Mouse (Mus musculus) testis, adult 2 months (tissue): ENCODE measurements around the gene Spout1.

ENCODE experiments used
- CTCF ChIP-seq: fragments of 200-500 bp; IDR thresholded peaks from 2 replicates; pipeline ENCODE4 v1.5.1; 2012; ENCODE audit warnings: low read depth, mild to moderate bottlenecking, inconsistent platforms, low read length, moderate library complexity; ENCODE audit not compliant: control insufficient read depth, insufficient read depth, insufficient replicate concordance
- POLR2A ChIP-seq: fragments of 200-500 bp; IDR thresholded peaks from 2 replicates; pipeline ENCODE4 v1.6.1; 2012; ENCODE audit warnings: low read depth, mild to moderate bottlenecking, inconsistent platforms, low read length, moderate library complexity; ENCODE audit not compliant: control insufficient read depth

DNA sequence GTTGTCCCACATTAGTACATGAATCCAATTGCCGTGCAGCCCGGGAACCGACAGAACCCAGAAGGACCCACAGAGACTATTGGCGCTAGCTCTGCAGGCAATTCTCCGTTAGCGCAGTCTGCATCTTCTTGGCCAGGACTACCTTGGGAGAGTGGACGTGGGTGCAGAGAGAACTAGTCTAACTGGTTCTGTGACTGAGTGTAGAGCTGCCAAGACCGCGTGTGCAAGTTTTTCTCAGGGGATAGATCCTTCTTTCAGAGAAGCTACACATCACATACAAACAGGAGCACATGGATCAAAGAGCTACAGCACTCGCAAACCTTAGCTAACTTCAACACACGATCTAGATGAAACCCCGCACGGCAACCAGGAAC is 27.0 kb upstream of the Spout1 start:
- TF ChIP-seq CTCF (no peak), POLR2A (no peak)
